Mouse (Mus musculus) gastrocnemius, adult 18-20 months (tissue): ENCODE measurements around the gene Gk2. TPM values are rescaled to one million over a fixed set of nuclear protein-coding genes. Genes with fewer than 3 reads are reported as not detected.

Experiments
- total RNA-seq, 2 experiments: library from RNA; stranded (reverse); gene quantifications; 2 replicates each; pipeline ENCODE4 v1.2.3; 2021

Gene Gk2
- total RNA-seq, 2 experiments from 2014 or later: not detected

Other genes with a start within 250 kb of the Gk2 start
- not detected for gene Naa11, start 64.6 kb downstream of the Gk2 start, total RNA-seq